Mouse (Mus musculus) T-cell, adult 66 days (primary cell): ENCODE results near the gene BC049715. TPM values are rescaled to one million over a fixed set of nuclear protein-coding genes. Genes with fewer than 3 reads are reported as not detected.

Experiments used
- total RNA-seq, 2 experiments: library from RNA; stranded (reverse); gene quantifications; 3 replicates in 1 of 2; 4 replicates in 1 of 2; pipeline ENCODE4 v1.2.4; 2023

Gene BC049715
- 1 to 10 TPM; 4.2 to 9.3 TPM for total RNA-seq

DNA sequence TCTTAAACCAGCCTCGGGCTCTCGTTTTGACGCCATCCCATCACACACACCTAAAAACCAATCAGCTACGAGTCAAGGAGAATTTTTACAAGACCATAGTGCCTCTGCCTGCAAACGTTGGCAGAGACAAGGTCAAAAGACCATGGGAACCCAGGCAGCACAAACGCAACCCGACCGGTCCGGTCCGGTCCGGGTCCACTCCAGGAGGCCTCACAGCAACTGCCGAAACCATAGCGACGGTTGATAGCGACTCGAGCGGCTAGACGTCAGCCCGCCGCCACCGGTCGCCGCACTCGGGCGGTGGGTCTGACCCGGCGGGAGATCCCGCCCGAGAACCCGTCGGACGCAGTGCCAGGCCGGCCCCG lies at the start of gene BC049715:
Gene BC049715 (plus strand): TSS at position 111 of the 365 bp plus-strand sequence.

GRCm38 (mm10) chr6:136781377-136781986 lies 45.9 kb upstream of the BC049715 start, which contains the start of gene Gucy2c:
TSS of gene Gucy2c (minus strand) at chr6:136781765.

DNA sequence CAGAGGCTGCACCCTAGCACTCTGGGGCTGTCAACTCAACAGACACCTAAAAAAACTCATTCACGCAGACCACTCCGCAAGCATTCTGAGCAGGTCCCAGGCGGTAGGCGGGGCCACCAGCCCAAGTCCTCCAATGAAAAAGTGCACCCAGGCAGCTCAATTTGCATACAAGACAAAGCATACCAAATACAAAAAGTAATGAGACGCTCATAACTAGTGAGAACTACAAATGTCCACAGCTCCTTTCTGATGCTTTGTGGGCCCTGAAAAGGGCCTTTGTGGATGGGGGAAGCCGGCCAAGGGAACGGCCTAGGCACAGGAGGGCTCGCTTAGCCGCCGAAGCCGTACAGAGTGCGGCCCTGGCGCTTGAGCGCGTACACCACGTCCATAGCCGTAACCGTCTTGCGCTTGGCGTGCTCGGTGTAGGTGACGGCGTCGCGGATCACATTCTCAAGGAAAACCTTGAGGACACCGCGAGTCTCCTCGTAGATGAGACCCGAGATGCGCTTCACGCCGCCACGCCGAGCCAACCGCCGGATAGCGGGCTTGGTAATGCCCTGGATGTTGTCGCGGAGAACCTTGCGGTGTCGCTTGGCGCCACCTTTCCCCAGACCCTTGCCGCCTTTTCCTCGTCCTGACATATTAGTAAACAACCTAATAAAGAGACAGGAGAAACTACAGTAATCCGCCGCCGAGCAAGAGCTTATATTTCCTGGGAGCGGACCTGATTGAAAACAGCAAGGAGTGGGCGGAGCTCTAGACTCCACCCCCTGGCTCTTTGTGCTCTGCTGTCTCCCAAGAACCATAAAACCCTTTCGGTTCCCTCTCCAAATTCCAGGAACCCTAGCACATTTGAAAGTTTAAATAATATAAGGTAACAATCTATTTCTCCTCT lies 23.4 kb upstream of the BC049715 start, which contains the start of gene Hist4h4:
Gene Hist4h4 (minus strand): TSS at position 677 of the 895 bp plus-strand sequence.

DNA sequence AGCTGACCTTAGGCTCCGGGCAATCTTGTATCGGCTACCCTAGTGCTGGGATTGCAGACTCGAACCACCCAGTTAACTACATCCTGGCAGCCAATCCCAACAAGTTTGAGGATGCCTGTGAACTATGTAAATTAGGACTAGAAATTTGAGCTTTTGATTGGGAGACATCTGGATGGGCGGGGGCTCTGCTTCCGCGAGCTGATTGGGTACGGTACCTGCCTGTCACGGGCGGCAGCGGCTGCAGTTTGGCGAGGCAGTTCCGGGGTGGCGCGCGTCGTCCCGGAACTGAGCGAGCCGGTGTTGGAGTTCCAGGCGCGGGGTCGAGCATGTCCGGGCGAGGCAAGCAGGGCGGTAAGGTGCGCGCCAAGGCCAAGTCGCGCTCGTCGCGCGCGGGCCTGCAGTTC lies 19.4 kb upstream of the BC049715 start, which contains the start of gene H2afj:
Gene H2afj (plus strand): TSS at position 231 of the 404 bp plus-strand sequence.

DNA sequence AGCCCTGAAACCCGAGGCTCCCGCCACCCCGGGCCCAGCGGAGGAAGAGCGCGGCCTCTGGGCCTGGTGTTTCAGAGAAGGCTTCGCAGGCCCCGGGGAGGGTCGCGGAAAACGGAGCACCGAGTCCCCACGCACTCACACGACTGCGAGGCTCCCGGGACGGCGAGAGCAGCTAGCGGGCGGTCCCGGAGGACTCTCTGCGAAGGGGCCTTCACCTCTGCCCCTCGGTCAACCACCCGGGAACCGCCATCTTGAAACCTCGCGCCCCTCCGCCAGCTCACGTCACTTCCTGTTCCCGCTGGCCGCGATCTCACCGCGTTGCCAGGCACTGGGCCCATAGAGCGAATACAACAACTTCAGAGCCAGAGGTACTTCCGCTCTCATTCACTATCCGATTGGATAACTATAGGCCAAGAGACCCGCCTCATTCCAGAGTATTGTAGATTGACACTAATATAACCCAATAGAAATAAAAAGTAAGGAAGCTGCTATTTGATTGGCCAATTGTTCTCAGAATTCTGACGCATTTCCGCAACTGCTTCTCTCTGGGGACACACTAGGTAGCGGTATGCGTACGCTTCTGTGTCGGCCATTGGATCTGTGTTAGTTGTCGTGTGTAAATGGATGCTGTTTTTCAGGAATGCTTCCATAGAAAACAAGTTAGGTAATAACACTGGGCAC lies 595 bp downstream of the BC049715 start, which contains the start of gene Wbp11:
Gene Wbp11 (minus strand): TSS at position 353 of the 681 bp plus-strand sequence.

DNA sequence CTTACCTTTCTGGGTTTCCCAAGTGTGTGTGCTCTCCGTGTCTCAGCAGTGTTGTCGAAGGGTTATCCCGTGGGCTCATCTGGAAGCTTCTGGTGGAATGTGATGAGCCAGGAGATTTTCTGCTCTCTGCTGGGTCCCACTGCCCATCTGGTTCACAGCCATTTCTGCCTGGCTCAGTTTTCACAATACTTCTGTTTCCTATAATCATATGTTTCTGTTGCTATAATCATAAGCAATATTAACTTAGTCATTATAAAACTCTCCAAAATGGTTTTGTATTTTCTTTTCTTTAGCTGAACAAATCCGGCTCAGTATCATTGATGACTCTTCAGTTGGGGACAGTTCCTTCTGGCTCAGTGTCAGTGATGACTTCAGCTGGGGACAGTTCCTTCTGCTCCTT lies 7.9 kb downstream of the BC049715 start, which contains the start of gene Smco3:
Gene Smco3 (minus strand): TSS at position 101 of the 400 bp plus-strand sequence.

DNA sequence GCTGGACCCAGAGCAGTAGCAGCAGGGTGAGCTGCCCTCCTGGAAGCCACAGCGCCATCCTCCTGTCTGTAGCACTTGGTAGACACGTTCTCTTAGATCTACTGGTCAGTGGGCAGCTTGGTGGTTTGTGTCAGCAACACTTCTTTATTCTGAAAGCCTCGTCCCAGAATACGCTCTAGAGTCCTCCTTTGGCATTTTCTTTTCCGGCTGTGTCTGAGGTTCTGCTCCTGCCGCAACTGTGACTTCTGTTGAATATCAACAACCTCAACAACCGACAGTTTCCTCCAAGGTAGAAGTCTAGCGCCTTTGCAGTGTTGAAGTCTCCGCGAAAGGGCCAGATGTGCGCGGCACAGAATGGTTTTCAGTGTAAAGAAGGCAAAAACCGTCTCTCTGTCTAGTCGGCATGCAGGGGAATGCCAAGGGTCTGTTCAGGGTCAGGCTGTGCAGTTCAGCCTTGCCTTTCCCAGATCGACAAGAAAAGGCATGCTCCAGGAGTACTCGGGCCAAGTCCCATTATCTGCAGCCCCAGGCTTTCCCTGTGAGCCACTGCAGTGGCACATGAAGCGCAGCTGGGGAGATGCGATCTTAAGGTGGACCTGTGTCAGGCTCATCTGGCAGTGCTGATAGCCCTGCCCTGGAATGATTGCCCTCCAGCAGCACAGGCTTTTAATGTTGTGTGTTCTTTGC lies 29.9 kb downstream of the BC049715 start, which contains the start of gene Art4:
Gene Art4 (minus strand): TSS at position 548 of the 687 bp plus-strand sequence.

GRCm38 (mm10) chr6:136875670-136876069 lies 48.2 kb downstream of the BC049715 start, which contains the start of gene Mgp:
TSS of gene Mgp (minus strand) at chr6:136875823.

Other genes starting within 250 kb of the BC049715 start
- gene Plbd1, start 165.7 kb upstream of the BC049715 start, total RNA-seq, result 1 to 10 TPM; 2.9 to 5.1 TPM
- not detected for gene Gucy2c, start 45.9 kb upstream of the BC049715 start, total RNA-seq
- gene Hist4h4, start 23.2 kb upstream of the BC049715 start, total RNA-seq, result 10 to 100 TPM; 19.9 to 23.3 TPM
- 10 to 100 TPM; 73.5 to 81.5 TPM for gene H2afj, start 19.4 kb upstream of the BC049715 start, total RNA-seq
- gene Wbp11, start 607 bp downstream of the BC049715 start, total RNA-seq, result 100 to 1,000 TPM; 158 to 169 TPM
- gene Smco3, start 7.8 kb downstream of the BC049715 start, total RNA-seq, result under 1 TPM in 1 of 2 experiments, not detected in 1; 0.41 TPM
- 1 to 10 TPM; 4.6 to 7.1 TPM for gene Art4, start 30.1 kb downstream of the BC049715 start, total RNA-seq
- not detected for gene Mgp, start 48.2 kb downstream of the BC049715 start, total RNA-seq
- gene Erp27, start 94.6 kb downstream of the BC049715 start, total RNA-seq, result 10 to 100 TPM; 19.5 to 22.2 TPM
- under 1 TPM in 1 of 2 experiments, not detected in 1; 0.09 TPM for gene Pde6h, start 96.2 kb downstream of the BC049715 start, total RNA-seq
- gene Arhgdib, start 114.3 kb downstream of the BC049715 start, total RNA-seq, result 1,000 to 10,000 TPM; 1,038 to 1,047 TPM